Mouse (Mus musculus) retina, adult 2 months (tissue): ENCODE measurements around the gene Dnah17.

Experiments used
- DNase-seq: peaks from one replicate; pipeline ENCODE4 v3.0.0-alpha.2; 2012; ENCODE audit warnings: low read depth, low spot score

Dnah17 gene

GRCm38 (mm10) chr11:118130534-118130933 lies at the start of gene Dnah17:
Gene Dnah17, minus strand, starts transcription at chr11:118130634.
- DNase-seq, result no peak

- DNase-seq, result no peak
Measured at GRCm38 (mm10) chr11:118180199-118180598, 49.8 kb upstream of the Dnah17 start.

DNA sequence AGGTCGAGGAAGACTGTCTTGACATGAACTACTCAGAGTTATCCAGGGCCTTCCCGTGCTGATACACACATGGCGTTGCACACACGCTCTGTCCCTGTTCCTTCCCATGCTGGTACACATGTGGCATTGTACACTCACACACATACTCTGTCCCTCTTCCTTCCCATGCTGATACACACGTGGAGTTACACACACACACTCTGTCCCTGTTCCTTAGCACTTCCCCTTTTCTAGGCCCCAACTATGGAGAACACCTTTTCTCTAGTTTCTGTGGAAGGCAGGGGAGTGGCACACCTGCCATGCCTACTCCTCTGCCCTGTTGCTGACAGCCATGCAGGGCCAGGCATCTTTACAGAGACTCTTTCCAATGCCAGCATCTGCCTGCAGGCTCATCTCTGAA lies 47.8 kb upstream of the Dnah17 start:
- DNase-seq, result no peak

DNA sequence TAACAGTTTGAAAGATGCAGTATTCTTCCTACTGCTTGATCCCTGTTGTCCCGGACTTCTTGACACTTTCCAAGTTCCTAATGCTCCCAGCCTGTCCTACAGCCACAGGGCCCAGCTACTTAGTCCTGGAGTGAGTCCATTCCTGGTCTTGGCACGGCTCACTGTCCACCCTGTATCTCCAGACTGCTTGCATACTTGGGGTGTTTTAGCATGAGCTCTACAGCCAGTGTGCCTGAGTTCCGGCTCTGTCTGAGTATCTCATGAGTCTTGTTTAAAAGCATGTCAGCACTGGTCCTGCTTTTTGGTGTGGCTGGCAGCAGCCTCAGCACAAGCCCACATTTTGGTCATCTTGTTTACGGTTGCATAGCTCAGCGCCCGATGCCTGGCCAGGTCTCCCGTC lies 44.3 kb upstream of the Dnah17 start:
- DNase-seq, result no peak

GRCm38 (mm10) chr11:118172768-118173167 lies 42.3 kb upstream of the Dnah17 start:
- no peak for DNase-seq

DNA sequence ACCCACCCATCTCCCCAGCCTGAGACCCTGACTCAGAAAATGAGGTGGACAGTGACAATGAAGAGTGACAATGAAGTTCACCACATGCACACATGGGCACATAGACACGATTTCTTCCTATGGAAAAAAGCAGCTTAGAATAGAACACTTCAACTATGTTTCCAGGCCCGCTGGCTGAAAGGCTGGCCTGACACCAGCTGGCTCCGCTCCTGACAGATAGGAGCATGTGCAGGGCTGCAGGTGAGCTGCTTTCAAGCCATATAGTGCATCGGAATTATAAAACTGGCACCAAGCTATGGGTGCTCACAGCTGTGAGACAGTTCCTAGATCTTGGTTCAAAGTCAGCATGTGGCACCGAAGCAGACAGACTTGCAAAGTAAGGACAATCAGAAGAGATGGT lies 39.9 kb upstream of the Dnah17 start:
- no peak for DNase-seq

DNA sequence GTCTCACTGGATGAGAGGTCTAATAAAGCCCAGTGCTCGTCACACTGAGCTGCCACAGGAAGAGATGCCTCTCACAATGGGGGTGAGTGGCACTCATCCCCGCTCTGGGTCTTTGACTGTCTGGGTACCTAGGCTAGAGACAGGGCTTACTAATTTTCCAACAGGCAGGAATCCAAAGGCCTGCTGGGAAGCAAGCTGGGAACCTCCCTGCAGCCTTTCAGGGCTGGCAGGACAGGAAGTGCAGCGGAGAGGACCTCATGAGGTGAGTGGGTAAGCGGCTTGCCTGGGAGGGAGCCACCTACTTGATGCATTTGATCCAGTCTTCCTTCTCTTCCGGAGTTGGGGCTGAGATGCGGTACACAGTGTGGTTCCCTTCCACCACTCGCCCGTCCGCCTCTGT lies 38.3 kb upstream of the Dnah17 start:
- no peak for DNase-seq

DNA sequence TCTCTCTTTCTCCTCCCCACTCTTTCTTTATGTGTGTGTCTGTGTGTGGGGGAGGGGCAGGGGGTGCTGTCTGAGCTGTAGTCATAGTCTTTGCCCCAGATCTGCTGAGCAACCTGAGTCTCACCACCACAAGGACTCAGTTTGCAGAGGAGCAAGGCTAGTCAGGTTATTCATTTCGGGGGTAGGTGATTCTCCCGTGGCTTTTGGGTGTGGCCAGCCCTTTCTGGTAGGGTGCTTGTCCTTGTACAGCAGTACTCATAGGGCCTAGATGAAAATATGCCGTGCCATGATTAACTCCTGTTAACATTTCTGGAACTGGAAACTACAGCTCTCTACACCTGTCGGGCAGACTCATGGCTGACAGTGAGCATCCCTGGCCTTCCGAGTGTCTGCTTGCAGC lies 36.2 kb upstream of the Dnah17 start:
- no peak for DNase-seq

- DNase-seq, result no peak
Measured at GRCm38 (mm10) chr11:118165681-118166080, 35.2 kb upstream of the Dnah17 start.

GRCm38 (mm10) chr11:118164566-118164965 lies 34.1 kb upstream of the Dnah17 start:
- DNase-seq, result no peak

- DNase-seq, result no peak
Measured at GRCm38 (mm10) chr11:118162245-118162644, 31.8 kb upstream of the Dnah17 start.

DNA sequence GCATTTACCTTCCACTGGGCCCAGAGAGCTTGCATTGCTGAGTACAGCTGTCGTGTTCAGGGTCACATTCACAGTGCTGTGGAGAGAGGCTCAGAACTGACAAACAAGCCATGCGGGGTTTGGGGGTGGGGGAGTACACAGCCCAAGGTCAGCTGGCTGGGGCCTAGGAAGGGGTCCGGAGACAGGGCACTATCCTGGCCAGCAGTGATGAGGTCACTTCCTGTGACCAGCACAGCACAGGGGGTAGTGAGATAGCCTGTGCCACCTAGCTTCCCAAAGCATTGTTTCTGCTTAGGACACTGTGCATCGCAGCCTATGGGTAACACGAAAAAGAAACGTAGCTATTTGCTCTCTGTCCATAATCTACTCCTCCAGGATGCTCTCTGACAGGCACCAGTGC lies 30.8 kb upstream of the Dnah17 start:
- no peak for DNase-seq

GRCm38 (mm10) chr11:118160763-118161162 lies 30.3 kb upstream of the Dnah17 start:
- DNase-seq, result no peak

- no peak for DNase-seq
Measured at GRCm38 (mm10) chr11:118158753-118159152, 28.3 kb upstream of the Dnah17 start.

DNA sequence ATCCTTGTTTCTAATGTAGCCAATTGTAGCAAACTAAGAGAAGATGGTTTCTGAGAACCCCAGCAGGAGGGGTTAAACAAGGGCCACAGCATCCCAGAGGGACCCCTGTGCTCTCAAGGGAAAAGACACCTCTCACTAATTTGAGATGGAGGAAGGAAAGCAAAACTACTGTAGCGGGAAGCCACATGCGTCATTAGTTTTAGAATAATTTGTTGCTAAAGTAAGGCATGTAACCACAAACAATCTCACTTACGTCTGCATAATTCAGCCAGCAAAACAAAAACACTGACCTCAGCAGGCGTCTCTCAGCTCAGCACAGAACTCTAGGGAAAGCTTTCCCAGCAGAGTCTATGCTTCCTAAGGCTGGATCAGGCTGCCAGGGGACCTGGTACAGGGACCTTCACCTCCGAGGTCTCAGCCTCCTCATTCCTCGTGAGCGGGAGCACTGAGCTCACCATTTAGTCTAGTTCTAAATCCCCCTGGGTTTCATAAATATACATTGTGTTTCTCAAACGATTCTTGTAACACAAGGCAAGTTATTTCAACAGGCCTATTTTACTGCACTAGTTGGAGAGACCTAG lies 26.1 kb upstream of the Dnah17 start:
- DNase-seq, result no peak

GRCm38 (mm10) chr11:118152964-118153363 lies 22.5 kb upstream of the Dnah17 start:
- DNase-seq, result no peak

DNA sequence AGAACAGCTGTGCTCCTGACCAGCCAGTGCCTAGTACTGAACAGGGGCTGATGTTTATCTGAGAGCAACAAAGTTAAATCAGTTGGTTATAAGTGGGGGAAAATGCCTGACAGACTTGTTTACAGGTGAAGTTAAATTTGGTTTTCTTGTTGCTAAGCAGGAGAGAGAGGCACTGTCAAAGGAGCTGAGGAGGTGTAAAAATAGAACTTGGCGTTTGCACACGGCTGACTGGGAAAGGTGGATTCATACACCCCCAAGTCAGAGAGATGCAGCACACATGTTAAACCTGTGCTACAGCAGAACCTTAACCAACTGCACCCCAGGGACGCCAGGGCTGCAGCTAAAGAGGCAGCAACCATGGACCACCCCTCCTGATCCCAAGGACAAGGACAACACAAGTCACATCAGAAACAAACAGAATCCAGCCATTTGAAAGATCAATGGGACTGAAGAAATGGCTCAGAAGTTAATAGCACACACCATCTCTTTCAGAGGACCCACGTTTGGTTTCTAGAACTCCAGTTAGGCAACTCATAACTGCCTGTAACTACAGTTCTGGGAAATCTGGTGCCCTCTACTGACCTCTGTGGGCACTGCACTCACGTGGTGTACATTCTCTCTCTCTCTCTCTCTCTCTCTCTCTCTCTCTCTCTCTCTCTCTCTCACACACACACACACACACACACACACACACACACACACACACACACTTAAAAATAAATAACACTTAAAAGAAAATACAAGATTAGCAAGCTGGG lies 21.2 kb upstream of the Dnah17 start:
- no peak for DNase-seq

- no peak for DNase-seq
Measured at GRCm38 (mm10) chr11:118150115-118150701, 19.8 kb upstream of the Dnah17 start.

DNA sequence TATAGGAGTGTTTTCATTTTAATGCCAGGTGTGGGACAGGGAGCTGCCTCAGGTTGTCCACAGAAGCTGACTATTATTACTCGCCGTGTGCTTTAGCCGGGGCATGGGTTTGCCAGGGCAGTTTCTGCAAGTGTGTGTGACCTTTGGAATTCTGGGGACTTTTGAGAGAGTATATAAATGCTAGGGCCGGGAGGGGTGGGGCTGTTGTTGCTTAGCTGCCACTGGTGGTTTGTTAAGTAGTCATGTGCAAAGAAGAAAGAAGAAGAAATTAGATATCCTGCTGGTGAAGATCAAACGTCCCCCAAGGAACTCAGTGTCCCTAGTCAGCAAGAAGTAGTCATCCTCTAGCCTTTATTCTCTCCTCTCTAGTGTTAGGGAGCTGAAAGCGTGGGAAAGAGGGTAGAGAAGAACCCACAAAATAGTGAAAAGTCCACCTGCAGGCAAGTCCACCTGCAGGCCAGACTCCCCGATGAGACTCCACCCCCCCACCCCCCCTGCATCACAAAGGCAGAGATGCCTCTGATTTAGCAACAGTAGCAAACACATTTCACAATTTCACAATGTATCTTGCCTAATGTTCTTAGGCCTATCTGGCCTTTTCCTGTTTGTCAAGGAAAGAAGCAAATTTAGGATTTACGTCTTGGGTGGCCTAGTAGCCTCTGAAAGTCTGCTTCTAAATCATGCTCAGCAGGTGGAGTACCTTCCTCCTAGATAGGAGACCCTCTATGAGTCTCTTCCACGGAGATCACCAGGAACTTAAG lies 17.6 kb upstream of the Dnah17 start:
- no peak for DNase-seq

- DNase-seq, result no peak
Measured at GRCm38 (mm10) chr11:118146446-118146845, 16.0 kb upstream of the Dnah17 start.

DNA sequence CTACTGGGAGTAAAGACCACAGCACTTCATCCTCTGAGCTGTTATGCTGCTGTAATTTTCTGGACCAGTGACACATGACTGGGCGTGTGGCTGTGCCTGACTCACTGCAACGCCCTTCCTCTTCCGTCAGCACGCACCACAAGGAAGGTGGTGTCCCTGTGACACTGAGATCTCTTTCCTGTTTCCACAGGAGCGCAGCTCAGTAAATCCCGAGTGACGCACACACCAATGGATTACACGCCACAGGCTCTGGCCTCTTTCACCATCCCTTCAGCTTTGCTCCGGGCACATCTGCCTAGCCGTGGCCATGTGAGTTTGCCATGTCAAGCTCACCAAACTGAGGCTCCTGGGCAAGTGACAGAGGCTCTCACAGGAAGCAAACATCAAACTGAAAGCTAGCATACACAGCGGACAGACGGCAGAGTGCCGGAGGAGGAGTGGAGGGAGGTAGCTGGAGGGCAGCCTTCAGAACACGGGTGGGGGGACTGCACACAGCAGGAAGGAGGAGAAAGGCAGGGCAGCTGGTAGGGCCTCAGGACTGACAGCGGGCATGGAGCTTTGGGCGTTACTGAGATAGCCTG lies 15.4 kb upstream of the Dnah17 start:
- no peak for DNase-seq

GRCm38 (mm10) chr11:118145092-118145491 lies 14.7 kb upstream of the Dnah17 start:
- no peak for DNase-seq
